Mouse (Mus musculus): Measurements from ENCODE around the gene Cited2.

- no peak for TF ChIP-seq POLR2A (IDR thresholded peaks at IDR 0.05; ENCODE audit: insufficient read depth, low read depth, low read length)
- TF ChIP-seq CTCF (IDR thresholded peaks at IDR 0.05; ENCODE audit: insufficient read depth, low read depth, low read length) = no peak
Measured at GRCm38 (mm10) chr10:17689806-17690205, 33.2 kb upstream of the Cited2 start.
